Mouse (Mus musculus): ENCODE measurements around the gene Ednra.
"Not testable (repeated sequence)": the region's sequence is repeated elsewhere in the genome, so short reads cannot be mapped to it uniquely, and the experiment has no call there.

The Ednra gene

DNA sequence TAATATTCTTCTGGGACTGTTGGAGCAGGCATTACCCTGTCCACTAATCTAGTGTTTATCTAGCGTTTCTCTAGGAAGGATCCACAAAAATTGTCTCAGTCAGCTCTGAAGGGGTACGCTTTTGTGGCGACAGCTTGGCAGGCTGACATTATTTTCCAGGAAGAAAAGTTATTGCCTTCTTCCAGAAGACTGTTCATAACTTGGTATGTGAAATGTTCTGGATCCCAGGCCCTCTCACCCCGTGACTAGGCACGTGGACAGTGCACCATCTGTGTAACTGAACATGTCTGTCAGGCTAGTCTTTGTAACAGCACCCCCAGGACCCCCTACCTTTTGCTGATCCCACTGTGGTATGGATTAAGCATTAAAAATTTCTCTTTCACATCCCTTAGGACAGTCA lies 1.1 kb upstream of the Ednra start:
- in situ Hi-C loops (cut with MboI; ENCODE audit: low pct_unique_long_range_greater_than_20kb in 1 of 2, low sequenced_read_pairs in 2 of 2, unreplicated experiment in 1 of 2) = no loop called here

DNA sequence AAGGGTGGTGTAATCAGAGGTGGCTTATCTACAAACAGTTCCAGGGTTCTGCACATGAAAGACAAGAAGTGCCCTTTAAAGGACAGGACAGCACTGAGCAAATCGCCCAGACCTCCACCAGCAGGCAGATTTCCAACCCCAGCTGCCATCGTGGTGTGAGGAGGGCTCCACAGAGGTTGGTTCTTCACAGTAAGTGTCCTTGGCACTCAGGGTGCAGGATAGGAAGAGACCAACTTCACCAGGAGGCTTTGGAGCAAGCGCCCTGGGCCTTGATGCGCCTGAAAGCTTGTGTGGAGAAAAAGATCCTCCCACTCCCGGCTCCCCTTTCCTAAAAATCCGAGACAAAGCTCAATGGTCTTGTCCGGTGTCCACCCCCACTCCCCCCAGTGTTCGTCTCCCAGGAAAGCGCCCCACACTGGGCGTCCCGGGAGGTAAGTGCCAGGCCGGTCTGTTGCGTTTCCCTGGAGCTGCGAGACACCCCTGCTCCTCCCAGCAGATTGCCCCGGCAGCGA lies 674 bp downstream of the Ednra start:
- in situ Hi-C loops (cut with MboI; ENCODE audit: low pct_unique_long_range_greater_than_20kb in 1 of 2, low sequenced_read_pairs in 2 of 2, unreplicated experiment in 1 of 2) = no loop called here

DNA sequence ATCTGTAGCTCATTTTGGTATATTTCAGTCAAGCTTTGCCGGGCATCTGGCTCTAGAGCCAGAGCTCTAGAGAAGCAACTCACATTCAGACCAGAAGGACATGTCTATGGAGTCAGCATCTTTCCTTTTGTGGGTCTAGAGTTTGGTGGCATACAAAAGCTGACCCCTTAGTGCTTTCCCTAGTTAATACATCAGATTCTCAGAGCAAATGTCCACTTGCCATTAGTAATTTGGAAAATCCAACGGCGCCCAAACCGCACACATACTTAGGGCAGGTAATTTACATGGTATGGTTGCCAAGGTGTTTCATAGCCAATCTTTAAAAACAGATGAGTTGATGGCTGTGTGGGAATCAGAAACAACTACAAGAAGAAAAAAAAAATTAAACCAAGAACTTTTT lies 1.2 kb downstream of the Ednra start:
- in situ Hi-C loops (cut with MboI; ENCODE audit: low pct_unique_long_range_greater_than_20kb in 1 of 2, low sequenced_read_pairs in 2 of 2, unreplicated experiment in 1 of 2) = no loop called here

DNA sequence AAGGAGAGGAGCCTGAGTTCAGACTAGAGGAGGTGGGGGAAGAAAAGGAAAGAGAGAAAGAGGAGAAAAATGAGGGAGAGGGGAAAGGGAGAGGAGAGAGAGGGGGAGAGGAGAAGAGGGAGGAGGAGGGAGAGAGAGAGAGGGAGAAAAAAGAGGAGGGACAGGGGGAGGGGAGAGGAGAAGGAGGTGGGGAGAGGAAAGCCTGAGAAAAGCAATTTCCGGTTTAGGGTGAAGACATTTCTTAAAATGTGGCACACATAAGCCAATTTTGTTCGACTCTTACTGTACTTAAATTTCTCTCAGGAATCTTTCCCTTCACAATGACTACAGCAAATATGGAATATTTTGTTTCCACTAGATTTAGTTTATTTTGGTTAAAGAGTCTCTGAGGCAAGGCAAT lies 5.3 kb downstream of the Ednra start:
- in situ Hi-C loops (cut with MboI; ENCODE audit: low pct_unique_long_range_greater_than_20kb in 1 of 2, low sequenced_read_pairs in 2 of 2, unreplicated experiment in 1 of 2) = no loop called here

DNA sequence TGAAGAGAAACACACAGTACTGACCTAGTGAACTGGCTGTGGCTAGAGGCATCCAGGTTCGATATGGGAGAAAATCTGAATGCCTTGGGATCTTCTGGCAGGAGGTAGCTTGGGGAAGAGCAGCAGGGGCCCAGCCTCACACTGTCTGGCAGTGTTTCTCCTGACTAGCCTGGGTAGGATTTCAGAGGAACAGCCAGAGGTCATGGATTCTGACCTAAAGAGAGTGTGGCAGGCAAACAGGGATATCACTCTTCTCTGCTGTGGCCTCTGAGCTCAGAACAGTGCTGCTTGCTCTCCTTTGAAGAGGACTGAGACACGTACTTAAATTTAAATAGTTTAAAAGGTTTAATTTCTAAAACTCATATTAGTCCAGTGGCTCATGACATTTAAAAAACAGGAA lies 7.2 kb downstream of the Ednra start:
- in situ Hi-C loops (cut with MboI; ENCODE audit: low pct_unique_long_range_greater_than_20kb in 1 of 2, low sequenced_read_pairs in 2 of 2, unreplicated experiment in 1 of 2) = no loop called here

DNA sequence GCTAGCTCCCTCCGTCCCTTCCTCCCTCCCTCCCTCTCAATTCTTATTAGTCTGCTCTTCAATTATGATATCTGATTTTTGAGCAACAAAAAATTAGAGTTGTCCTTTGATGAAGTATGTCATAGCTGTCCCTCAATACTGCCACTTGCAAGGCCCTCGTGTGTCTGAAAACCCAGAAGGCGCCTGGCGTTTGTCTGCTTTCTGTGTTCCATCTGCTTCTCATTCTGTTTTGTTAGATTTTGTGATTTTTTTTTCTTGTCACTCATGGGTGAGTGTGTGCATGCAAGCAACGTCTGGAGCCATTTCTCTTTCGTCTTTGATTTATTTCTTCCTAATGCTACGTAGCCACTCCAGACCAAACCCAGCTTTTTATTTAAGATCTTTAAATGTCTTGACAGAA lies 9.8 kb downstream of the Ednra start:
- in situ Hi-C loops (cut with MboI; ENCODE audit: low pct_unique_long_range_greater_than_20kb in 1 of 2, low sequenced_read_pairs in 2 of 2, unreplicated experiment in 1 of 2) = no loop called here

DNA sequence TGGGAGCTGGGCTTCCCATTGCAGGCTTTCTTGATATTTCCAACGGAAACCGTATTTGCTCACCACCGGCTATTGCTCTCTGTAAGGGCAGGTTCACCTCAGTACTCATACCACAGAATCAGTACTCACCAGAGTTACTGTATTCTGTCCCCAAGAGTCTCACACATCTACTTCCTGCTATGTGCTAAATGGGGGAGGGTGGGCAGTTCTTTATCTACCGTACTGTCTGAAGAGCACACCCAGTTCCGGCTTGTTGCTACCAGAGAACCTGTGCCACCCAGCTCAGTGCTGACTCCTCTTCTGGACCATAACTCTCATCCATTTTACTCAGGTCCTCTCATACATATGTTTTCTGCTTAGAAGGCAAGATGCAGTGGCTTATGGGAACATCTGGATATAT lies 10.6 kb downstream of the Ednra start:
- in situ Hi-C loops (cut with MboI; ENCODE audit: low pct_unique_long_range_greater_than_20kb in 1 of 2, low sequenced_read_pairs in 2 of 2, unreplicated experiment in 1 of 2) = no loop called here

DNA sequence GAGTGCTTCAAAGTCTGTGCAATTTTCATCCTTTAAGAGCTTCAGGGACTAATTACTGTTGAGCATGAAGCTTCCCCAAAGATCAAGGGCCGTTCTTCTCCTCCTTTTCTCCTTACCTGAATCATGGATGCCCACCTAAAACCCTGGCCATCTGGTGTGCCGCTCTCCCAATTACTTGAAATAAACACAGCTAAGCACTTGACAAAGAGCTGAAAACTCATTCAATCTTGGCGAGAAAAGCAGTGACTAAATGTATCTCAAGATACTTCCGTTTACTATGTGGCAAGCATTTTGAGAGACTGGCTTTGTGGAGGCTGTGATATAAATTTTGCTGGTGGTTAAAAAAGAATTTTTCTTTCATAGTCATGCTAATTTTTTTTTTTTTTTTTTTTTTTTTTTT lies 19.5 kb downstream of the Ednra start:
- in situ Hi-C loops (cut with MboI; ENCODE audit: low pct_unique_long_range_greater_than_20kb in 1 of 2, low sequenced_read_pairs in 2 of 2, unreplicated experiment in 1 of 2) = no loop called here

DNA sequence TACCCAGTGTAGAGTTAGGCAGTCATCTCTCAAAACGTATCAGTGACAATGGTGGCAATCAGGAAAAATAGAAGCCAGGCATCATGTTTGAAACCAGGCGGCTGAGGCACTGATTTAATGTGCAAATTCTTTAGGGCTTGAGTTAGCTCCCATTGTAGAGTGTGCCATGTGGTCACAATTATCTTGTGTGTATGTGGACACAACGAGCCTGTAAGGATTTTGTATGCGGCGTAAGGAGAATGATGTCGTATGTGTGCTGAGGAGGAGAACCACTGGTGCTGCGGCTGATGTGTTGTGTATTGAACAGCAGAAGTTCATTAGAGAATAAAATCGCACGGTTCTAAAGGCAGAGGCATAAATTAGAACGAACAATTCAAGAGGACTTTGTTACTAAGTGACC lies 26.2 kb downstream of the Ednra start:
- in situ Hi-C loops (cut with MboI; ENCODE audit: low pct_unique_long_range_greater_than_20kb in 1 of 2, low sequenced_read_pairs in 2 of 2, unreplicated experiment in 1 of 2) = no loop called here

DNA sequence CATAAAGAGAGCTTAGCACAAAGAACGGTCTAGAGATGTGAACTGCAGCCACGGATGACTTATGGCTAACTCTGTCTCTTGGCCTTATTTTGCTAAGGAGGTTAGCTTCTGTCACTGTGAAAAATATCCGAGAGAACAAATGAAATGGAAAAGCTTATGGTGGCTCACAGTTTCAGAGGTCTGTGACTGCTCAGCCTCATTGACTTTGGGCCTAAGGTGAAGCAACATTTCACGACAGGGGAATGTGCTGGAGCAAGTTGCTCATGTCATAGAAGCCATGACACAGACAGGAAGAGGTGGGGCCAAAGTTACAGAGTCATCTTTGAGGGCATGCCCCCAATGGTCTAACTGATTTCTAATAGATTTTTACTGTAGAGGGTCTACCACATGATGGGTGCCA lies 28.1 kb downstream of the Ednra start:
- in situ Hi-C loops (cut with MboI; ENCODE audit: low pct_unique_long_range_greater_than_20kb in 1 of 2, low sequenced_read_pairs in 2 of 2, unreplicated experiment in 1 of 2) = no loop called here

DNA sequence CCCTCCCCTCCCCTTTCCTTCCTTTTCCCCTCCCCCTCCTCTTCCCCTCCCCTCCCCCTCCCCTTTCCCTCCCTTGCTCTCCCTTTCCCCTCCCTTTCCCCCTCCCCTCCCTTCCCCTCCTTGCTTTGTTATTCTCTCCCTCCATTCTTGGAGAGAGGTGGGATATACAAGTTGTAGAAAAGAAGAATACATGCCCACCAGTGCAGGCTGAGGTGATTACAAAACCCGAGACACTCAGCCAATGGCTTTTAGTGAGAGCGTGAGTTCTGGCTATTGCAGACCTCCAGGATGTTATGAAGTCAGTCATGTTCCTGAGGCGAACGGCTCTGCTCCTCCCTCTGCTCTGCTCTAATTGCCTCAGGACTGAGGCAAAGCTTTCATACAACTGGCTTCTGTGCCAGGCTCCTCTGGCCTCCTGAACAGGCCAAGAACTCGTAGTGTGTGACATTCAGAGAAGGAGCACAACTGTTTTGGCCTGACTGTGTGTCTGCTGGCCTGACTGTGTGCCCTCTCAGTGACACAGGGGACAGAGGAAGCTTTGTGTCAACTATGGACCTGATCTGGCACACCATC lies 28.7 kb downstream of the Ednra start:
- in situ Hi-C loops (cut with MboI; ENCODE audit: low pct_unique_long_range_greater_than_20kb in 1 of 2, low sequenced_read_pairs in 2 of 2, unreplicated experiment in 1 of 2) = no loop called here

DNA sequence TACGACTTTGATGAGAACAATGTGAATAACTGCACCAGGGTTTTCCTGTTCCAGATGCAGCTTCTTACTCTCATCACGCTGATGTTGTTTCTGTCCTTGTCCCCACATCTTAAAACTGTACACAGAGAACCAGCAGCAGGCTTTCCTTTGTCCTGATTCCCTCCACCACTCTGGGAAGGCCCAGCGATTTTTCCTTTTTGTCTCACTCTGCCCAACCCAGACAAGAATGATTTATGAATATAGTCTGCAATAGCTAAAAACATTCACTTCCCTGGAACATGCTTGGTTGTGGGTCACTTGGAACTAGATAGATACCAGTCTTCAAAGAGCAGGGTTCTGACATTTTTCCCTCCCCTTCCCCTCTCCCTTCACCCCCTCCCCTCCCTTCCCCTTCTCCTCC lies 29.2 kb downstream of the Ednra start:
- in situ Hi-C loops (cut with MboI; ENCODE audit: low pct_unique_long_range_greater_than_20kb in 1 of 2, low sequenced_read_pairs in 2 of 2, unreplicated experiment in 1 of 2) = no loop called here

DNA sequence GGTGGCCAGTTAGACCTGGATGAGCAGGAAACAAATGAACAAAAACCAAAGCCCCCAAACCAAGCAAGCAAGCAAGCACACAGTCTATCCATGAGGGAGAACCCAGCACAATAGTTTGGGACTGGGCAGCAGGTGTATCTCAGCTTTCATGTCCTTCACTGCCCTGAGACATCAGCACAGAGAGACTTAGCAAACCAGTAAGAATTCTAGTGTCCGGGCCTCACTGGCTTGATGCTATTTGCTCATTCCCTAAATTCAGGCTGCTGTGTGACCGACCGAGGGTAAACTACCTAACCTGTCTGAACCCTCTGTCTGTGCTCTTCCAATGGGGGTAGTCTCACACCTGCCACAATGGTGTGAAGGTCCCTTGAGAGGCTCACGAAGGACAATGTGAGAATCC lies 29.7 kb downstream of the Ednra start:
- in situ Hi-C loops (cut with MboI; ENCODE audit: low pct_unique_long_range_greater_than_20kb in 1 of 2, low sequenced_read_pairs in 2 of 2, unreplicated experiment in 1 of 2) = no loop called here

DNA sequence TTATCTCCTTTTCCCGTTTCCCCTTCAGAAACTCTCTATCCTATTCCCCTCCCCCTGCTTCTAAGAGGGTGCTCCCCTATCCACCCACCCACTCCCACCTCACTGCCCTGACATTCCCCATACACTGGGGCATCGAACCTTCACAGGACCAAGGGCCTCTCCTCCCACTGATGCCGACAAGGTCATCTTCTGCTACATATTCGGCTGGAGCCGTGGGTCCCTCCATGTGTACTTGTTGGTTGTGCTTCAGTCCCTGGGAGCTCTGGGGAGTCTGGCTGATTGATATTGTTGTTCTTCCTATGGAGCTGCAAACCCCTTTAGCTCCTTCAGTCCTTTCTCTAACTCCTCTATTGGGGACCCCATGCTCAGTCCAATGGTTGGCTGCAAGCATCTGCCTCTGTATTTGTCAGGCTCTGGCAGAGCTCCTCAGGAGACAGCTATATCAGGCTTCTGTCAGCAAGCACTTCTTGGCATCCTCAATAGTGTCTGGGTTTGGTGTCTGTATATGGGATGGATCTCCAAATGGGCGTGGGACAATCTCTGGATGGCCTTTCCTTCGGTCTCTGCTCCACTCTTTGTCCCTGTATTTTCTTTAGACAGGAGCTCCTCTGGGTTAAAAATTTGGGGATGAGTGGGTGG lies 34.7 kb downstream of the Ednra start:
- in situ Hi-C loops (cut with MboI; ENCODE audit: low pct_unique_long_range_greater_than_20kb in 1 of 2, low sequenced_read_pairs in 2 of 2, unreplicated experiment in 1 of 2) = not testable (repeated sequence)

DNA sequence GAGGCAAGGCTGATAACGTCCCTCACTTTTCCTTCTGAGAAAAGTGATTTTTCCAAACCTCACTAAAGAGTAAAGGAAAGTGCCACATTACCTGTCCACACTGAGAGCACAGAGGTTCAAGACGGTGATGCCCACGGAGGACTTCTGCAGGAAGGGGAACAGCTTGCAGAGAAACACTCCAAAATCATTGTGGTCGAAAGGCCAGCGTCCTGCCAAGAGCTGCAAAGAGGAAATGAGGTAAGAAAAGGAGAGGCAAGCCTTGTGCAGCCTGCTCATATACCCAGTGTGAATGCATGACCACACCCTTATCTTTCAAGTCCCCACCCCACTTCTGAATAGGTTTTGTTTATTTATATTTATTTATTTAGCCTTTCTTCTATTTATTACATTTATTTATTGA lies 35.3 kb downstream of the Ednra start:
- in situ Hi-C loops (cut with MboI; ENCODE audit: low pct_unique_long_range_greater_than_20kb in 1 of 2, low sequenced_read_pairs in 2 of 2, unreplicated experiment in 1 of 2) = no loop called here

DNA sequence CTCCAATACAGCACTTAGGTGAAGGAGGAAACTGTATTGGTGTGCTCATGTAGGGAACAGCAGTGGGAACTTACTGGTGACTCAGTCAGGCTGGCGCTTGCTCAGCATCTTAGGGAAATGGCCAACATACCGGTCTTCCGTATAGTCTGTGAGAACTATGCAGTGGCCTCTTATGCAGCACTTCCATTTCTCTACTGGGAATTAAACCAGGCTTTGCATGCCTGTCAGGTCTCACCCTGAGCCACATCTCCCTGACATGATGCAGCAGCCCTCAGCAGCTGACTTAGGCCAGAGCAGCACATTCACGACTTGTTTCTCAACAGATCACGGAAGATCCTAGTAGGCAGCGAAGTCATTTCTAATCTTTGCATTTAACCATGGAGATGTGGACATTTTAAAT lies 39.9 kb downstream of the Ednra start:
- in situ Hi-C loops (cut with MboI; ENCODE audit: low pct_unique_long_range_greater_than_20kb in 1 of 2, low sequenced_read_pairs in 2 of 2, unreplicated experiment in 1 of 2) = no loop called here

DNA sequence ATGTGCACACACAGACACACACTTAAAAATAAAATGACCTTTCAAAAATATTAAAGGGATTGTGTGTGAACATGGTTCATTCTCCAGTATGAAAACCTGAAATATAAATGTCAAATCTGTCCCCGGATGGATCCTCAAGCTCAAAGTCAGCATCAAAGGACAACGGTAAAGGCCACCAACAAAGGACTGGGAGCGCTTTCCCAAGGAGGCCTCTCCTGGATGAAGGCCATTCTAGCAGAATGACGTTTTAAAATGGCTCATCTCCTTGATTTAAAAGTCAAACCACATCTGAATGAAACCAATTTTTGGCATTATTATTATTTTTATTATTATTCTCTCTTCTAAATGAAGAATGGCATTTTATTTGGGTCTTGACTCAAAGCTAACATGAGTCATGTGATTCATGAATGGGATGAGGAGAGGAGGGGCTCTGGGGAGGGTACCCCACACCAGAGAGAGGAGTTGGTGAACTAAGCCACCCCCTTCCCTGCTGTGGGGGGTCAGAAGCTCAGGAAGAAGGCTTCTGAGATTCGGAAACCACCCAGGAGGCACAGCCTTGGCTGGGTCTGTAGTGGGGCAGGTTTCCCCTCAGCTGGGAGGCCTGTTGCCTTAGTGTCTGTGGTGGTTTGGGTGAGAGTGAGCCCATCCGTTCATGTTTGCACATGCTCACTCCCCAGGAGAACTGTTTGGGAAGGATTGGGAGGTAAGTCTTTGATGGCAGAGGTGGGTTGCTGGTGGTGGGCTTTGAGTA lies 40.7 kb downstream of the Ednra start:
- in situ Hi-C loops (cut with MboI; ENCODE audit: low pct_unique_long_range_greater_than_20kb in 1 of 2, low sequenced_read_pairs in 2 of 2, unreplicated experiment in 1 of 2) = no loop called here

DNA sequence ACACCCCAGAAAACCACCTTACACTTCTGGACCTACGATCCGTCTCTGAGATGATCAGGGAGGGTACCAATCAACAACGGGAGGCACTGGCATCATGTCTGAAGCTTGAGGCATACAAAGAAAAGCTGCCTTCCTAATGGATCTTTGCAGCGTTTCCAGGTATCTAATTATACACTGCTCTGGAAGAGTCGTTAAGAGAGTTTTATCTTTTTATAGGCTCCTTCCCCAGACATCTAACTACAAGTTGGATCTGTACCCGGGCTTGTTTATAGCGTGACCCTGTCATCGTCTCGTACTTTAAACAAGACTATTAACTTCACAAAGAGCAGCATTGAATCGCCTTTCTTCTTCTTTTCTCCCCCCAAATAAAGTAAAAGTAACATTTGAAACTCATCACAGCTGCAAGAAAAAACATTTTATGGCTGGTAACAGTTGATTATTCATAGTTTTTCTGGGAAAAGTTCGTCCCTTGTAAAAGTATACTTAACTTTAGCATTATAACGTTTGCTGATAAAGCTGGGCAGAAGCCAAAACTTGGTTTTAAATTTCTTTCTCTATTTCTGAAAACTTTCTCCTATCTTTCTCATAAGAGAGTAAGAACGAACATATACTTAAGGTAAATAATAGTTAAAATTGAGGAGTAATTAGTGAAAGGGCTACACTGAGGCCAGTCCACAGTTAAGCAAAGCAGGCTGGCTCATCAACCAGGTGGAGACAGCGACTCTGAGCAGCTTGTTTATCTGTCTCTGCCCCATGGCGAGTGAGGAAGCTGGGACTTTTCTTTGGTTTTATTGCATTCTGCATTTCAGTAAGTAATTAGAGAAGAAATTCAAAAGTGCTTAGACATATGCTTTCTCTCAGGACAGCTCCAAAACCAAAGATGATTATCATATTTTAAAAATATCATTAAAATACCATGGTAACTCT lies 42.0 kb downstream of the Ednra start:
- in situ Hi-C loops (cut with MboI; ENCODE audit: low pct_unique_long_range_greater_than_20kb in 1 of 2, low sequenced_read_pairs in 2 of 2, unreplicated experiment in 1 of 2) = no loop called here

DNA sequence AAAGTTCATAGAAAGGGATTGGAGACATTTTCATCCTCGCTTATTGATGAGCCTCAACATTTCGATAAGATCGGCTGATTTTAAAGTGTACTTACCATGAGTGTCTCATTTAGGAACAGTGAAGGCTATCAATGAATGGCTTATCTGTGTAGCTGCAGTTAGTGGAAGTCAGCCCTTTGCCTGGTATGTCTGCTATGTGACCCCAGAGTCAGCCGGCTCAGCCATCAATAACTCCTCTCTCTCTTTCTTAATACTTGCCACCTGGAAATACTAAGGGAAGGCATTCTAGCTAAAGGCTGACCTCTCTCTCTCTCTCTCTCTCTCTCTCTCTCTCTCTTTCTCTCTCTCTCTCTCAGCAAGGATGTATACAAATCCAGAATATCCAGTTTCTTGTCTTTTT lies 52.2 kb downstream of the Ednra start:
- in situ Hi-C loops (cut with MboI; ENCODE audit: low pct_unique_long_range_greater_than_20kb in 1 of 2, low sequenced_read_pairs in 2 of 2, unreplicated experiment in 1 of 2) = no loop called here
